Mouse (Mus musculus) limb, embryonic 11.5 days (tissue): ENCODE measurements around the gene Faxc. TPM values are rescaled to one million over a fixed set of nuclear protein-coding genes. Genes with fewer than 3 reads are reported as not detected.

ENCODE experiments used
- ATAC-seq: fragments of 200-750 bp; cut with Nextera tagmentation; 2 replicates; pipeline ENCODE4 v1.8.0; 2017; ENCODE audit warnings: low read depth; ENCODE audit not compliant: insufficient number of reproducible peaks, low FRiP score, low TSS enrichment
- DNase-seq: peaks from one replicate; pipeline ENCODE4 v3.0.0-alpha.2; 2015; ENCODE audit warnings: low spot score
- H3K27ac ChIP-seq: fragments of 300-500 bp; sonication (generic); replicated peaks from 2 replicates; pipeline ENCODE4 v1.5.1; 2014; ENCODE audit warnings: low read depth, mild to moderate bottlenecking, low read length
- H3K27me3 ChIP-seq: fragments of 300-500 bp; sonication (generic); 2 replicates; pipeline ENCODE4 v1.6.1; 2014; ENCODE audit warnings: mild to moderate bottlenecking, low read length, mixed read lengths; ENCODE audit not compliant: control insufficient read depth, insufficient read depth
- H3K36me3 ChIP-seq: fragments of 300-500 bp; sonication (generic); 2 replicates; pipeline ENCODE4 v1.6.1; 2014; ENCODE audit warnings: mild to moderate bottlenecking, low read length, moderate library complexity, mixed read lengths; ENCODE audit not compliant: control insufficient read depth, insufficient read depth
- H3K4me1 ChIP-seq: fragments of 300-500 bp; sonication (generic); 2 replicates; pipeline ENCODE4 v1.6.1; 2014; ENCODE audit warnings: low read length, mixed read lengths; ENCODE audit not compliant: control insufficient read depth, insufficient read depth
- H3K4me2 ChIP-seq: fragments of 300-500 bp; sonication (generic); 2 replicates; pipeline ENCODE4 v1.6.1; 2014; ENCODE audit warnings: low read depth, mild to moderate bottlenecking, moderate library complexity; ENCODE audit not compliant: severe bottlenecking
- H3K4me3 ChIP-seq: fragments of 300-500 bp; sonication (generic); 2 replicates; pipeline ENCODE4 v1.5.1; 2014; ENCODE audit warnings: low read depth, low read length
- H3K9ac ChIP-seq: fragments of 300-500 bp; sonication (generic); 2 replicates; pipeline ENCODE4 v1.6.1; 2014; ENCODE audit warnings: mild to moderate bottlenecking, low read length
- H3K9me3 ChIP-seq: fragments of 300-500 bp; sonication (generic); 2 replicates; pipeline ENCODE4 v1.6.1; 2016; ENCODE audit warnings: low read length; ENCODE audit not compliant: control insufficient read depth
- WGBS: fragments of 180-500 bp; shearing (Covaris S2); extraction: QIAGEN DNeasy Blood & Tissue Kit; methylation state at CpG from one replicate; pipeline ENCODE4 v1.1.7; 2014; 5-methylcytosine and 5-hydroxymethylcytosine counted together
- polyA plus RNA-seq: library from polyadenylated mRNA; unstranded; fragments of >200 nt; fragmentation: Nextera tagmentation; extraction: Ambion mirVana; gene quantifications from 2 replicates; pipeline ENCODE4 v1.2.1, GENCODE M21; 2014

The Faxc gene
- polyA plus RNA-seq, 1 experiment from 2014 or later, result 11.3 TPM

GRCm38 (mm10) chr4:21989571-21990091, 58.5 kb downstream of the Faxc start:
- H3K4me3 ChIP-seq, result no peak overlapping the region
- H3K4me1 ChIP-seq, result no peaks in the 10 kb centered on the region
- no peaks in the 10 kb centered on the region for H3K27me3 ChIP-seq
- H3K4me2 ChIP-seq, result no peak overlapping the region
- H3K9me3 ChIP-seq, result no peaks in the 10 kb centered on the region
- DNase-seq, result no peak
- ATAC-seq, result no peak
- no peaks in the 10 kb centered on the region for H3K36me3 ChIP-seq
- WGBS, result 86% methylated on average over 3 of the region's 3 CpGs
- no peak overlapping the region for H3K27ac ChIP-seq
- no peak overlapping the region for H3K9ac ChIP-seq

GRCm38 (mm10) chr4:21990580-21991235, 59.6 kb downstream of the Faxc start:
- Histone ChIP-seq H3K9me3 (no peaks in the 10 kb centered on the region), H3K36me3 (no peaks in the 10 kb centered on the region), H3K27me3 (no peaks in the 10 kb centered on the region), H3K4me3 (no peak overlapping the region), H3K9ac (no peak overlapping the region), H3K4me1 (no peaks in the 10 kb centered on the region), H3K4me2 (no peak overlapping the region), H3K27ac (no peak overlapping the region)
- ATAC-seq (no peak), DNase-seq (no peak)
- 37% methylated on average over 3 of the region's 3 CpGs for WGBS

GRCm38 (mm10) chr4:22017656-22018379, 86.7 kb downstream of the Faxc start:
- no peaks in the 10 kb centered on the region for H3K36me3 ChIP-seq
- no peak overlapping the region for H3K27ac ChIP-seq
- ATAC-seq (0 out of 2 replicates have a peak, but pooled peaks have one; percentile 31), DNase-seq (peak; percentile 56)
- H3K4me1 ChIP-seq, result no peaks in the 10 kb centered on the region
- WGBS, result 13% methylated on average over 9 of the region's 9 CpGs
- H3K27me3 ChIP-seq, result no peaks in the 10 kb centered on the region
- no peak overlapping the region for H3K4me2 ChIP-seq
- H3K9me3 ChIP-seq, result no peaks in the 10 kb centered on the region
- H3K9ac ChIP-seq, result no peak overlapping the region
- no peak overlapping the region for H3K4me3 ChIP-seq

- no peak overlapping the region for H3K4me3 ChIP-seq
- no peak overlapping the region for H3K27ac ChIP-seq
- no peaks in the 10 kb centered on the region for H3K27me3 ChIP-seq
- no peaks in the 10 kb centered on the region for H3K9me3 ChIP-seq
- ATAC-seq (no peak), DNase-seq (no peak)
- H3K4me2 ChIP-seq, result no peak overlapping the region
- WGBS, result 54% methylated on average over 5 of the region's 5 CpGs
- no peaks in the 10 kb centered on the region for H3K4me1 ChIP-seq
- no peaks in the 10 kb centered on the region for H3K36me3 ChIP-seq
- no peak overlapping the region for H3K9ac ChIP-seq
These were observed 87.3 kb downstream of the Faxc start for GRCm38 (mm10) chr4:22018414-22018813.

- H3K4me3 ChIP-seq, result no peak overlapping the region
- no peaks in the 10 kb centered on the region for H3K27me3 ChIP-seq
- ATAC-seq (no peak), DNase-seq (no peak)
- no peaks in the 10 kb centered on the region for H3K4me1 ChIP-seq
- H3K27ac ChIP-seq, result no peak overlapping the region
- no peak overlapping the region for H3K9ac ChIP-seq
- H3K36me3 ChIP-seq, result no peaks in the 10 kb centered on the region
- no peaks in the 10 kb centered on the region for H3K9me3 ChIP-seq
- 85% methylated on average over 2 of the region's 2 CpGs for WGBS
- no peak overlapping the region for H3K4me2 ChIP-seq
These were observed 98.8 kb downstream of the Faxc start for GRCm38 (mm10) chr4:22029951-22030350.

Other genes starting within 250 kb of the Faxc start
- not detected in 2 replicates for gene Prdm13, start 245.4 kb upstream of the Faxc start, polyA plus RNA-seq
- gene Ccnc, start 203.6 kb upstream of the Faxc start, polyA plus RNA-seq, result 47.8 and 48.5 TPM in 2 replicates
- 11.8 and 12.1 TPM in 2 replicates for gene Usp45, start 164.2 kb upstream of the Faxc start, polyA plus RNA-seq
- gene Tstd3, start 164.1 kb upstream of the Faxc start, polyA plus RNA-seq, result 10.7 and 11.6 TPM in 2 replicates
- gene Pnisr, start 83.7 kb upstream of the Faxc start, polyA plus RNA-seq, result 178 and 216 TPM in 2 replicates
- gene Coq3, start 51.7 kb upstream of the Faxc start, polyA plus RNA-seq, result 14.4 and 15.7 TPM in 2 replicates